Mouse (Mus musculus): ENCODE measurements at regions not wholly inside any gene's neighbourhood (a gene's known extent, or its start where the extent isn't known, plus 50 kb on each side); places are given as distances from the start of the nearest gene placed in this dataset.

- DNase-seq (ENCODE audit: low spot score in 2 of 2): peak in 1 of 2 experiments; percentile 6
Measured at GRCm38 (mm10) chr3:130887540-130888312, 157.5 kb upstream of the Rpl34 start.

DNA sequence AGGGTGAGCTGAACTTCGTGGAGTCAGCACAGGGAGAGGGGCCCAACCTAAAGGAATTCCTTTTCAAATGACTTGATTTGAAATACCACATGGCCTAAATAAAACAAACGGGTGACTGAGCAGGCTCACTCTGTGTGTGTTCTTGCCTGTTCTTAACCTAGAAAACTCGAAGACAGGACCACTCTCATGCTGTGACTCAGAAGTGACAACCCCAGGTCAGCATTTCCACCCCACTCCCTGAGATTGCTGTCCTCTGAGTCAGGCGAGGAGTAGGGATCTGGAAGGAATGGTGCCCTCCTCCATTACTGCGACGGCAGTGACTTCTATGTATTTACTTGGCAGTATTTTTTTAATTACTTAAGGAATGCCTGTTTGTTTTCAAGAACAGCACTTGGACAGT is 155.8 kb upstream of the Rpl34 start:
- no peak for DNase-seq (ENCODE audit: low spot score in 2 of 2)

DNA sequence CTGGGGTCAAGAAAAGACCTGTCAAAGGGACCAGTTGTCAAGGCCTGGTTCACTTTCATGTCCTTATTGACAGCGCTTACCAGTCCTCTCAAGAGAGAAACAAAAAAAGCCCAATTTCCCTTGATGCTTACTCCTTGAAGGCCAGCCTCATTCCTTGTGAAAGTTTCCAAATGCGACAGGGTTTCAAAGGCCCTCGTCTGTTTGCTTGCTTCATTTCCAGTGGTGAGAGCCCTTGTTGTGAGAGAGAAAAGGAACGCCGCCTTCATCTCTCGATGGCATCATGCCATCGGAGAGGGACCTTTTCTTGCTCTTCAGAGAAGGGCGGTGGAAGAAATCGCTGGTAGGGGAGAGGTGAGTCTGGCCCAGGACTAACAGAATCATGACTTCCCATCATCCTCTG is 154.2 kb upstream of the Rpl34 start:
- no peak for DNase-seq (ENCODE audit: low spot score in 2 of 2)

DNA sequence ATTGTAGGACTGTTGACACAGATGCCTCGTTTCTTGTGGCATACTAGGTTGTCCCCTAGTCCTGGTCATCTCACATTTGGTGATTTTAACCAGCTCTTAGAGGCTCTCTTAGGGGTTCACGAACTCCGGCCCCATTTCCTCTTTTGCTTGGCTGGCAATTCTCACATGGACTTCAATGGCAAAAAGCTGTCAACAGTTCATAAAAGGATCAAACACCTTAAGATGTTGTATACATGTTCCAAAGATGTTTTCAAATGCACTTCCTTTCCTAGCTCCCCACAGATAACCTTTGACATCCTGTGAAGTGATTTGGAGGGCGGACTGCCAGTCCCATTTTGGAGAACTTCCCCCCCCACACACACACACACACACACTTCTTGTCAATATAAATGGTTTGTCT is 153.7 kb upstream of the Rpl34 start:
- DNase-seq (ENCODE audit: low spot score in 2 of 2): no peak

GRCm38 (mm10) chr3:130883319-130883718 is 153.1 kb upstream of the Rpl34 start:
- no peak for DNase-seq (ENCODE audit: low spot score in 2 of 2)

- DNase-seq (ENCODE audit: low spot score in 2 of 2): no peak
Measured at GRCm38 (mm10) chr3:130880482-130880881, 150.3 kb upstream of the Rpl34 start.

DNA sequence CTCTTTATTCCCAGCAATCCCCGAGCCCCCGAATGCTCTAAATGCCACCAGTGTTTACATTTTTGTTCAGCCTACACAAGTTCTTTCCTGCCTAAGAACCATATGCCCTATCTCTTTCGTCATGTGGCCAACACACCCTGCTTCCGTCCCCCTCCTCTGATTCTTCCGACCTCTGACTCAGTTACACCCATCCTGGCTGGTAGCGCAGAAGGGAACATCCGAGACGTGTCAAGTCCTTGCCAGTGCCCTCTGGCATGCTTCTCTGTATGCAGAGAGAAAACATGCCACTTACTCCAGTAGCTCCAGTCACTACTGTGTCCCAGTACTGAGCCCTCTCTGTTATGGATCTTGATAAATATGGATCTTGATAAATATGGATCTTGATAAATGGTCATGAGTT is 149.3 kb upstream of the Rpl34 start:
- no peak for DNase-seq (ENCODE audit: low spot score in 2 of 2)

DNA sequence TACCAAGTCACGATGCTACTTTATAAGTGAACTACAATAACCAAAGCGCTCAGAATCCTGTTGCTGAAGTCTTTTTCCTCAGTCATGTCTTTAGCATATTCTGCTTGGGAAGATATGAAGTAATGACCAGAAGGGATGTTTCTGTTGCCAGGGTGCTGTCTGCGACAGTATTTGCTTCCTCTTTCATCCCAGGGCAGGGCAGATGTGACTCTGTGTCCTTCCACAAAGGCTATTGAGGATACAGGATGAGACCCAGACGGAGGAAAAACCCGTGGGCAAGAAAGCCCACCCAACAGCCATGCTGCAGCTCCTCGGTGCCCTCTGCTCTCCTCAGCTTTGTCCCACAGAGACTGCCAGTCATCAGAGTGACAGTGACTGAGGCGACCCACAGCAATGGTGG is 148.6 kb upstream of the Rpl34 start:
- DNase-seq (ENCODE audit: low spot score in 2 of 2): no peak

DNA sequence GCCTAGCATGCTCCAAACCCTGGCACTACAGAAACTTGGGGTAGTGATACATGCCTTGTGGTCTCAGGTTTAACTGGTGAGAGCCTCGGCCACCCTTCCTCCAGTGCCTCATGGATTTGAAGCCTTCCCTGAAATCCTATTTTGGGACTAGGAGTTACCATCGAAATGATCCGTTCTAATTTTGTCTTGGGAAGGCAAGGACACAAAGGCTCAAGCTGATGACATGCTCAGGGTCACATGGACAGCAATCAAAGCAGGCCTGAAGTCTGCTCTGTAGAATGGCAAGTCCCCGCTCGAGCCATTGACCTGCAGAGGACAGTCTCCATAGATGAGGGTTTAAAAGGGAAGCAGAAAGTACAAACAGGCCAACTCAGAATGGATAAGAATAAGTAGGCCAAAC is 147.8 kb upstream of the Rpl34 start:
- DNase-seq (ENCODE audit: low spot score in 2 of 2): no peak

DNA sequence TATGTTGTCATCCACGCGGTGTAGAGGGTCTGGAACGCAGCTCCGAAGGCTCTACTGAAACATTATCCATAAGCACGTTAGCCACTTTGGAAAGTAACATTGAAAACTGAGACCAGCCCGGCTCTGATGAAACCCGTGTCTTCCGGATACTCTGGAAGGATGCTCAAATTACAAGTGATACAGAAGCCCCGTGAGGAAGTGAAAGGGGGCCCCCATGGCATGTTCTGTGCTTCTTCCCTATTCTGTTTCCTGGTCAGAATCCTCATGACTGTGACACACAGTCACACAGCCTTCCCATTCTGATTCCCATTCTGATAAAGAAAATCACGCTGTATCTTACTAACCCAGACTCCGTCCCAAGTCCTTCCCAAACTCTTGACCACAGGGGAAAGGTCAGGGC is 143.5 kb upstream of the Rpl34 start:
- DNase-seq (ENCODE audit: low spot score in 2 of 2): peak; percentile 6 to 39

- DNase-seq (ENCODE audit: low spot score in 2 of 2): no peak
Measured at GRCm38 (mm10) chr3:130866952-130867632, 136.9 kb upstream of the Rpl34 start.

- DNase-seq (ENCODE audit: low spot score in 2 of 2): no peak
Measured at GRCm38 (mm10) chr3:130864783-130865182, 134.6 kb upstream of the Rpl34 start.

DNA sequence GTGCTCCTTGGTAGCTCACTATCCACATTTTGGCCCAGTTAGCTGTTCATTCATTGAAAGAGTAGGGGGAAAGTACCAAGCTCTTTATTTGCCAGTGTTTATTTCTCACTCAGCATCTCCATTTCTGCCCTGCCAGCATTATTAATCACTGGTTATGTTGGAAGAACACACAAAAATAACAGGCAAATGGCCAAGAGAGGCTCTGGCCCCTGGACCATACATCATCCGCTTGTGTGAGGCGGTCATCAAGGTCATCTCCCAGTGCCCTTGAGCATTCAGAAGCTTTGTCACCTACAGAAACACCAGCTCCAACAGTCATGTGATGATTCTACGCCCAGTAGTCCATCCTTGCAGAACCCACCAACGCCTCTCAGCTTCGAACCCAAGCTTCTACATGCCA is 133.2 kb upstream of the Rpl34 start:
- no peak for DNase-seq (ENCODE audit: low spot score in 2 of 2)

DNA sequence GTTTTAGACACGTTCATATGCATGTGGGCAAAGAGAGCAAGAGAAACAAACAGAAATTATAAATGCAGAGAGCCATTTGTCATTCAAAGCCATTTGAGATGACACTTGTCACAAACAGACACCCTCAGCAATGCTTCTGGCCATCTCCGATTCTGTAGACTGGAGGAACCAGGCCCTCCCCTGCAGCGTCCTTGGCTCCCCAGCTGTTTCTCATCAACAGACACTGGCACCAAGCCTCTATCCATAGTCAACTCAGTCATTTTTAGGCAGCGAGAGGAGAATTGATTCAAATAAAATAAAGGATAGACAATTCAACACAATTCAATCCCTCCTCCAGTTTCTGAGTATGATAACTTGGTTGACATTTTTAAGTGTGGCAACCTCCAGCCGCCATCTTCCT is 130.1 kb upstream of the Rpl34 start:
- no peak for DNase-seq (ENCODE audit: low spot score in 2 of 2)

DNA sequence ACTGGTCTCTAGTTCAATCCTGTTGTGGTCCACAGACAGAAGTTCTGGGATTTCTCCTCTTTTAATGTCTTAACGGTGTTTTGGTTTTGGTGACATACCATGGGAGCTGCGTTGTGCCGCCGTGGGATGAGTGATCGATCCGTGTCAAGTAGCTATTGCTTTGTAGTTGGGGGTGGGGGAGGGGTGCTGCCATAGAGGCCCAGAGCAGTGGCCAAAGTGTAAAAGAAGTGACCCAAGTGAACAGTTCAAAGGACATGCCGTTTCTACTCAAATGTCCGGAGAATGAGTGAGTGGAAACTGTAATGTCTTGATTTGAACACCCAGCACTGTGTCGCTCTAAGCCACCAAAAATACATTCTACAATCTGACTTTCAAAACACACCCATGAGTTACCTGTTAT is 123.7 kb upstream of the Rpl34 start:
- DNase-seq (ENCODE audit: low spot score in 2 of 2): no peak

DNA sequence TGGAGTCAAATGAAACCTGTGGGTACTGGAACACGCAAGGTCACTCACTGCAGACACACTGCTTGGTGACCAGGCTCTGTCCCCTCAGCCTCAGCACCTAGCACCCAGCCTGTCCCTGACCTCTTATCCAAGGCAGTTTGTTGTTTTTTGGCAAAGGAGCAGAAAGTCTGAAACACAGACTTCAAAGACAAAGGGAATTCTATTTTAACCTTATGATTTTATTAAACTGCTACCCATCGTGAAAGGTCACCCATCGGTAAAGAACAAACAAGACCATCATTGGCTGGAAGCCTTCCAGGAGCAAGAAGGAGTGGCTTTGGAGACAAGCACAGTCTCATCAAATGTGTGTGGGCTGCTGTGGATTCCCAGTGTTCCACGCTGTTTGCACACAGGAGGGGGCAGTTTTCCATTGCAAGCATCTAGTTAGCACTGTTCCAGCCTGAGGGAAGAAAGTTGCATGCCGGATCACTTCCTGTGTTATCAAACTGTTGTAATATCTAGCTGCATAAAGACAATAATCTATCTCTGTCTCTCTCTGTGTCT is 120.6 kb upstream of the Rpl34 start:
- DNase-seq (ENCODE audit: low spot score in 2 of 2): no peak

- no peak for DNase-seq (ENCODE audit: low spot score in 2 of 2)
Measured at GRCm38 (mm10) chr3:130841755-130842154, 111.6 kb upstream of the Rpl34 start.

DNA sequence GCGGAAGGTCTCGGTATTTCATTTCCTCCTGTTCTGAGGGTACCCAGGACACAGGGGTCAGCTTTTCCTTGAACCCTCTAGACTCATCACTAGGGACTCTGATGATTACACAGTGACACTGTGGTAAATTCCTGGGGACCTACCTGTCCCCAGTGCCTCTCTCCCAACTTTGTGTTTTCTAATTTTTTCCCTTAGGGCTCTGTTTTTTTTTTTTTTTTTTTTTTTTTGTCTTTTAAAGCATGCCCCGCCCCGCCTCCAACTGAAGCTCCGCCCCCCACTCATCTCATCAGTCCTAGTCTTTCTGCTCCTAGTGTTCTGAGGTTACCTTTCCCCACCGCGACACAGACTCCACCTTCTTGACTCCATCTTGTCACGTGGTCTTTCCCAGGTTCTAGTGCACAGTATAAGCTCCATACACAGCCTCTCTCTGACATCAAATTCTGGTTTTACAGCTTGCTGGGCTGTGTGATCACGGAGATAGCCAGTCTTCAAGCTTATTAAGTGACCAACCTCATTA is 109.8 kb upstream of the Rpl34 start:
- no peak for DNase-seq (ENCODE audit: low spot score in 2 of 2)

DNA sequence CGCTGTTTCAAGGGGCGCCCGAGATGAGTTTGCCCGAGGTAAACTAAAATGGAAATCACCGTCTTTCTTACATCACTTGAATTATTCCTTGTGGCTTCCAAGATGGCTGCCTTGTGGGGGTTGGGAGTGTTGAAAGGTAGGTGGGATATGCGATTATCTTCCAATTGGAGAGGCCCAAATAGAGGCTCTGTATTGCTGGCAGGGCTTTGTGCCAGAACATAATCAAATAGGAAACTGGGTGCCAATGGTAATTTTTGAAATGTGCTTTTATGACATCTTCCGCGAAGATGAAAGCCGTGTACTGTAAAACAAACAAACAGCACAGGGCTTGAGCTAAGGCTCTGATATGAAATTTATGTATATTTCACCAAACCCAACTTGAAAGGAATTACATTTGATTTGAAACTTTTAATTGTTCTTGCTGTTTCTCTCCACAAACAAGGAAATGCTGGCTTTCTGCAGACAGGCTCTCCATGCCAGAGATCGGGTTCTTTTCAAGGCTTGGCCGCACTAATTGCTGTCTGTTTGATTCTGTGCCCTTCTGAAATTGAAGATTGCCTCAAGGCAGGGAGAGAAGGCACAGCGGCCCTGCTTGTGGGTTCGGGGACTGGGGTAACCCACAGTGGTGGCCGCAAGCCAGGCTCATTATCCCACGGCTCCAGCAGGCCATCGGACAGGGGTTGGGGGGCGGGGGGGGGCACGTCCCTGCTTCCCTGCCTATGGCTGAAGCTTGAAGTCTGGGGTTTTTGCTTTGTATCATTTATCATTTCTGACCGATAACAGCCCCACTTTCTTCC is 108.6 kb upstream of the Rpl34 start:
- no peak for DNase-seq (ENCODE audit: low spot score in 2 of 2)

DNA sequence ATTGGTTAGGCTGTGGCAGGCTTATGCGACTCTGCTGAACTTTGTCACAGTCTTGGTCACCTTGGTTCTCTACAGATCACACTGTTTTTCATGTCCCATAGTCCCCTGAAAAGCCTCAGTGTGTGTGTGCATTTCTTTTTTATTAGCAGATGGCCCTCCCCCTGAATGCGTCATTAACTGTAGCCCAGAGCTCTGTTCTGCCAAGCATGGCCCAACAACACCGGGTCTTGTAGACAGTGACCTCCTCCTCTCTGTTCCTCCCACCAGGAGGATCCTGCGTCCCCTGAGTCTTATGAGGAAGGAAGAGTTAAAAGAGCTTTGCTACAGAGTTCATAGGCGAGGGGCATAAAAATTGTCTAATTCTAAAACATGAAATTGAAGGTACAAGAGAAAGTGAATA is 103.5 kb upstream of the Rpl34 start:
- DNase-seq (ENCODE audit: low spot score in 2 of 2): no peak

DNA sequence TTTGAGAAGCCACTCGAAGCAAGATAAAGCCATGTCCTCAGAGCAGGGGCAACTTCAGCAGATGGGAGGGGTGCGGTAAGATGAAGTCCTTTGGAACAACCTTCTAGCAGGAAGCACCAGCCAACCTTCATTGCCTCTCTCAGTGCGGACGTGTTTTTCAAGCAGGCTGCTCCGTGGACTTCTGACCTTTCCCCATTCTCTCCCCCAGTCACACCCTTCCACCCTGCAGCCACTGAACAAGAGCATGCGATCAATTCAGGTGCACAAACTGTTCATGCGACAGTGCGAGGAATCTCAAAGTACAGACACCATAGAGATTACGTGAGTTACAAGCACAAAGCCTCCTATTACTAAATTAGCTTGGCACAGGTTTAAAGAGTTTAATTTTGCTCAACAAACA is 102.9 kb upstream of the Rpl34 start:
- DNase-seq (ENCODE audit: low spot score in 2 of 2): no peak

- DNase-seq (ENCODE audit: low spot score in 2 of 2): no peak
Measured at GRCm38 (mm10) chr3:130831788-130832187, 101.6 kb upstream of the Rpl34 start.
